Mouse (Mus musculus): ENCODE data around the gene Dmac1.
"Not testable (repeated sequence)": the region's sequence is repeated elsewhere in the genome, so short reads cannot be mapped to it uniquely, and the experiment has no call there.

DNA sequence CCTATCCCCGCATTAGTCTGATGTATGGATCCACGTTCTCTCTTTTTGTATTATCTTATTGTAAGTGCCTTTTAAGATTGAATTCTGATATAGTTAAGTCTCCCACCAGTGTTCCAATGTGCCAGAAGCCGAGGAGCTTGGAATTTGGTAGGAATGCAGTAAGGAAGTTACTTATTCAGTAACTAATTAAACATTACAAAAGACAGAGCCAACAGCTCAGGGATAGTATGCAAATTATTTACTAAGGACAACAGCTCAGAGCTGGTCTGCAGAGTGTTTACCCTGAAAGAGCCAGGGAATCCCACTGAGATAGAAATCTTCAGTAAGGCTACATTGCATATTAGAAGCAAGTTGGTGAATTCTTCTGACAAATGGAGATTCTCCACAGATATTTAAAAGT lies 43.5 kb downstream of the Dmac1 start:
- TF ChIP-seq CTCF (IDR thresholded peaks at IDR 0.05 in 2 of 3, conservative IDR thresholded peaks at IDR 0.05 in 1 of 3; ENCODE audit: control insufficient read depth in 1 of 3, insufficient read depth in 1 of 3, low read depth in 2 of 3, low read length in 3 of 3, poor library complexity in 1 of 3, severe bottlenecking in 1 of 3); CHD1 (IDR thresholded peaks at IDR 0.05; ENCODE audit: low read depth, low read length); POLR2A (IDR thresholded peaks at IDR 0.05; ENCODE audit: control insufficient read depth in 1 of 2, insufficient read depth in 1 of 2, low read depth in 1 of 2, low read length in 2 of 2, poor library complexity in 1 of 2); EP300 (IDR thresholded peaks at IDR 0.05; ENCODE audit: low read depth in 1 of 2, low read length in 2 of 2); MAX (IDR thresholded peaks at IDR 0.05; ENCODE audit: low read length): not testable (repeated sequence)

Measured in MEL (cell line).